Mouse (Mus musculus): ENCODE data around the gene Clcf1. TPM values are rescaled to one million over a fixed set of nuclear protein-coding genes. Genes with fewer than 3 reads are reported as not detected.

The Clcf1 gene
- polyA plus RNA-seq (2014; fragmentation: Illumina TruSeq; extraction: RNeasy Lipid Tissue Mini Kit (QIAGEN cat#74804); ENCODE audit: low read depth, low replicate concordance) = 0.20 TPM

DNA sequence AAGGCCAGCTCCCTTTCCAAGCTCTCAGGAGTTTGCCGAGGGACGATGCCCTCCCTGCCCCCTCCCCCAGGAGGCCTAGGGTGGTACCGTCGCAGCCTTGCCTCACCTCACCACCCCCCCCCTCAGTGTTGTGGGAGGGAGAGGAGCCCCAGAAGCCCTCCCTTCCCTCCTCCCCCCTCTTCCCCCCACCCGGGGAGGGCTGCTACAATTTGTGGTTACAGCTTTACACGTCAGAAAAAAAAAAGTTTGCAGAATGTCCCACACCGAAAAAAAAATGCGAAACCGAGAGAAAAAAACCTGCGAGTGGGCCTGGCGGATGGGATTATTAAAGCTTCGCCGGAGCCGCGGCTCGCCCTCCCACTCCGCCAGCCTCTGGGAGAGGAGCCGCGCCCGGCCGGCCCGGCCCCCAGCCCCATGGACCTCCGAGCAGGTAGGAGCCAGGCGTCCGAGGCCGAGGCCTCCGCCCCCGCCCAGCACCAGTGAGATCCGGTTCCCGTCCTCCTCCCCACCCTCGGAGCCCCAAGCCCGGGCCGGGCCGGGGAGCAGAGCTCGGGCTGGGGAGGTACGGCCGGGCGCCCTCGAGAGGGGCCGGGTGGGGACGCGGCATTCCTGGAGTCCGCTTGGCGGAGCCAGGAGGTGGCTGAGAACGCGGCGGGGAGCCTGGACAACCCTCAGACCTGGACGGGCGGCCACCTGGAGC lies at the start of gene Clcf1, which contains the start of gene AC109138.7:
Clcf1 (plus strand) TSS at position 168 of the 700 bp plus-strand sequence.
AC109138.7 (plus strand) TSS at position 287 of the 700 bp plus-strand sequence.

DNA sequence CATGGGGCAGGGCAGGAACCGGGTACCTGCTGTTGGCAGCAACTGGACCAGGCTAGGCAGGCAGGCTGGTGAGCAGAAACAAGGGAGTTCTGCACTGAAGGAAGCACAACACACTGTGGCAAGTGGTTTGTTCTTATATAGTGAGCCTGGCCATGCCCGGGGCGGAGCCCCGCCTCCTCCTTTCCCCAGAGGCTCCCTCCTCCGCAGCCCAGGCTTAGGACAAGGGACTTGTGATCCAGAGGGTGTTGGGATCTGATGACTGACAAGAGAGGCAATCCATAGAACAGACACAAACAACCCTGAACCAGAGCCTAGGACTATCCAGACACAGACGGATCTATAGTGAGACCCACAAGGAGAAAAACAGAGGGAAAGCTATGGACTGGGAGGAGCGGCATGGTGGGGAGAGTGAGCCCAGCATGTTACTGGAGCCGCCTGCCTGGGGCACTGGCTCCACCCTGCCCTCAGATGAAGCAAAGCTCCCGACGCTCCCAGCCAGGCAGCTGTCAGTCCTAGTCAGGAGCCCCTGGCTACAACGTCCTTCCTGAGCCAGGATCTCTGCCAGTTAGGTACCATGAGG lies 38.6 kb upstream of the Clcf1 start, which contains the start of gene Carns1:
Carns1 (minus strand) TSS at position 112 of the 580 bp plus-strand sequence.

GRCm38 (mm10) chr19:4190831-4191334 lies 23.2 kb upstream of the Clcf1 start, which contains the start of gene Tbc1d10c:
Gene Tbc1d10c (minus strand): TSS chr19:4191284.

GRCm38 (mm10) chr19:4191528-4192250 lies 22.3 kb upstream of the Clcf1 start, which contains the start of gene Ppp1ca:
Gene Ppp1ca (plus strand): TSS chr19:4192065.

DNA sequence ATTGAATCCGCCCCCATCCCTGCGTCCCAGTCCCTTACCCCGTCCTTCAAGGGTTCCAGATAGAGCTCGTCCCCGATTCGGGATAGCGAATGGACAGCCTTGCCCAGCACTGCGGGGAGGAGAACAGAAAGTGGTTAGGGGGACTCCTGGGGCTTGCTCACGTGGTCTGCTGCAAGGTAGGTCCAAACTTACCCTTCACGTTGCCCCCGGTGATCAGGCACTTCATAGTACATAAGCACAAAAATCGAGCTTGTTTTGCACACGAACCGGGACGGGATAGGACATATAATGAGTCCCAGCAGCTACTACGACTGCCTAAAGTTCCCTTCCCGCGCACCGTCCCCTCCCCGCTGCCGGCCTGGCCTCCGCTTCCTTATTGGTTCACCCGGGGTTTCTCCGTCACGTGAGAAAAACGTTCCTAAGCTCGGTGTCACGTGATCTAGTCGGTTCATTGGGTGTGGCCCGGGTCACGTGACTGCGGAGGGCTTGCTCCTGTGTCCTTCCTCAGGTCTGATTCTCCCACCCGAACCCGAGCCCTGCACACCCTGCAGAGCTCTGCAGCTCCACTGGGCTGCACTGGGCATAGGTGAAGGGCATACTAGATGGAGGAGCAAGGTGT lies 12.6 kb upstream of the Clcf1 start, which contains the start of gene Rad9a:
Rad9a (minus strand) TSS at position 372 of the 619 bp plus-strand sequence.

GRCm38 (mm10) chr19:4231253-4232185 lies 17.5 kb downstream of the Clcf1 start, which contains the start of gene Pold4:
Gene Pold4 (plus strand): TSS chr19:4231899.

DNA sequence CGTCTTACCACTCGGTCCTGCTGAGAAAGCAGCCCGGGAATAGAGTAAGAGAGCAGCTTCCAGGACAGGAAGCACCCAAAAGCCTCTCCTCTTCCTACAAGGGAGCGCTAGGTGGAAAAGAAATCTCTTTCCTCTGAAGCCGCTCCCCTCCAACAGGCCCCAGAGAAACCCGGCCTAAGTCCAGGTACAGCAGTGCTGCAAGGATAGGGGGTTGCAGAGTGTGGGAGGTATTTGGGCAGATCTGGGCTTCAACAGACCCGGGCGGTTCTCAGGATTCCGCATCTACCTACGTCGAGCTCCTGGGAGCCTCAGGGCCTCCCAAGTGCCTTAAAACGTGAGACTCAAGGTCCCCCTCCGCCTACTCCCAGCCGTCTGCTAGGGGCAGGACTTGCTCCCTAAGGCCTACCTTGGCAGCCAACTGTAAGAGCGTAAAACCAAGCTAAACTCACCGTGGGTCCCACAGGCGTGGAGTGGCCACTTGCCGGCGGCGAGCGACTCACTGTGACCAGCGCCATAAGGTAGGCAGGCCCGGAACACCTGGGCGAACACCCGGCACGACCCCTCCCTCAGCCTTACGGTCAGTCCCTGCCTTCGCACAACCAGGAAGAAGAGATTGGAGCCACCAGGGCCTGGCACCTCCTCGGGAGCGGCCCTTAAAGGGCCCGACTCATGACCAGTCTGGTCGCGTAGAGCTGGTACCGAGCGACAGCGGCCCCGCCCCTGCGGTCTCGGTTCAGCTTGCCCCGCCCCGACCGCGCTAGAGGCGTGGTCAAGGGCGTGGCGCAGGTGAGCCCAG lies 54.7 kb downstream of the Clcf1 start, which contains the start of gene Ssh3:
Ssh3 (minus strand) TSS at position 615 of the 796 bp plus-strand sequence.

Other genes with a start within 250 kb of the Clcf1 start
- 2.5 TPM for gene Aldh3b2, start 241.9 kb upstream of the Clcf1 start, polyA plus RNA-seq (2014; fragmentation: Illumina TruSeq; extraction: RNeasy Lipid Tissue Mini Kit (QIAGEN cat#74804); ENCODE audit: low read depth, low replicate concordance)
- 0.48 TPM for gene Acy3, start 227.7 kb upstream of the Clcf1 start, polyA plus RNA-seq (2014; fragmentation: Illumina TruSeq; extraction: RNeasy Lipid Tissue Mini Kit (QIAGEN cat#74804); ENCODE audit: low read depth, low replicate concordance)
- gene Tbx10, start 221.5 kb upstream of the Clcf1 start, polyA plus RNA-seq (2014; fragmentation: Illumina TruSeq; extraction: RNeasy Lipid Tissue Mini Kit (QIAGEN cat#74804); ENCODE audit: low read depth, low replicate concordance) = not detected
- gene Nudt8, start 213.7 kb upstream of the Clcf1 start, polyA plus RNA-seq (2014; fragmentation: Illumina TruSeq; extraction: RNeasy Lipid Tissue Mini Kit (QIAGEN cat#74804); ENCODE audit: low read depth, low replicate concordance) = not detected
- not detected for gene Gm49405, start 213.6 kb upstream of the Clcf1 start, polyA plus RNA-seq (2014; fragmentation: Illumina TruSeq; extraction: RNeasy Lipid Tissue Mini Kit (QIAGEN cat#74804); ENCODE audit: low read depth, low replicate concordance)
- not detected for gene Doc2g, start 210.9 kb upstream of the Clcf1 start, polyA plus RNA-seq (2014; fragmentation: Illumina TruSeq; extraction: RNeasy Lipid Tissue Mini Kit (QIAGEN cat#74804); ENCODE audit: low read depth, low replicate concordance)
- gene Ndufv1, start 201.4 kb upstream of the Clcf1 start, polyA plus RNA-seq (2014; fragmentation: Illumina TruSeq; extraction: RNeasy Lipid Tissue Mini Kit (QIAGEN cat#74804); ENCODE audit: low read depth, low replicate concordance) = 5.9 TPM
- 5.3 TPM for gene Gstp1, start 176.3 kb upstream of the Clcf1 start, polyA plus RNA-seq (2014; fragmentation: Illumina TruSeq; extraction: RNeasy Lipid Tissue Mini Kit (QIAGEN cat#74804); ENCODE audit: low read depth, low replicate concordance)
- gene Gstp2, start 168.2 kb upstream of the Clcf1 start, polyA plus RNA-seq (2014; fragmentation: Illumina TruSeq; extraction: RNeasy Lipid Tissue Mini Kit (QIAGEN cat#74804); ENCODE audit: low read depth, low replicate concordance) = not detected
- gene Gstp3, start 154.7 kb upstream of the Clcf1 start, polyA plus RNA-seq (2014; fragmentation: Illumina TruSeq; extraction: RNeasy Lipid Tissue Mini Kit (QIAGEN cat#74804); ENCODE audit: low read depth, low replicate concordance) = not detected
- not detected for gene Cabp2, start 132.7 kb upstream of the Clcf1 start, polyA plus RNA-seq (2014; fragmentation: Illumina TruSeq; extraction: RNeasy Lipid Tissue Mini Kit (QIAGEN cat#74804); ENCODE audit: low read depth, low replicate concordance)
- gene Cdk2ap2, start 117.1 kb upstream of the Clcf1 start, polyA plus RNA-seq (2014; fragmentation: Illumina TruSeq; extraction: RNeasy Lipid Tissue Mini Kit (QIAGEN cat#74804); ENCODE audit: low read depth, low replicate concordance) = 1.1 TPM
- 0.81 TPM for gene Pitpnm1, start 114.2 kb upstream of the Clcf1 start, polyA plus RNA-seq (2014; fragmentation: Illumina TruSeq; extraction: RNeasy Lipid Tissue Mini Kit (QIAGEN cat#74804); ENCODE audit: low read depth, low replicate concordance)
- gene Aip, start 88.4 kb upstream of the Clcf1 start, polyA plus RNA-seq (2014; fragmentation: Illumina TruSeq; extraction: RNeasy Lipid Tissue Mini Kit (QIAGEN cat#74804); ENCODE audit: low read depth, low replicate concordance) = 0.62 TPM
- gene Gpr152, start 74.5 kb upstream of the Clcf1 start, polyA plus RNA-seq (2014; fragmentation: Illumina TruSeq; extraction: RNeasy Lipid Tissue Mini Kit (QIAGEN cat#74804); ENCODE audit: low read depth, low replicate concordance) = not detected
- gene Cabp4, start 70.2 kb upstream of the Clcf1 start, polyA plus RNA-seq (2014; fragmentation: Illumina TruSeq; extraction: RNeasy Lipid Tissue Mini Kit (QIAGEN cat#74804); ENCODE audit: low read depth, low replicate concordance) = 0.14 TPM
- 16.9 TPM for gene Coro1b, start 65.6 kb upstream of the Clcf1 start, polyA plus RNA-seq (2014; fragmentation: Illumina TruSeq; extraction: RNeasy Lipid Tissue Mini Kit (QIAGEN cat#74804); ENCODE audit: low read depth, low replicate concordance)
- 1.9 TPM for gene Ptprcap, start 60.6 kb upstream of the Clcf1 start, polyA plus RNA-seq (2014; fragmentation: Illumina TruSeq; extraction: RNeasy Lipid Tissue Mini Kit (QIAGEN cat#74804); ENCODE audit: low read depth, low replicate concordance)
- 0.71 TPM for gene Rps6kb2, start 50.9 kb upstream of the Clcf1 start, polyA plus RNA-seq (2014; fragmentation: Illumina TruSeq; extraction: RNeasy Lipid Tissue Mini Kit (QIAGEN cat#74804); ENCODE audit: low read depth, low replicate concordance)
- 0.43 TPM for gene Carns1, start 38.8 kb upstream of the Clcf1 start, polyA plus RNA-seq (2014; fragmentation: Illumina TruSeq; extraction: RNeasy Lipid Tissue Mini Kit (QIAGEN cat#74804); ENCODE audit: low read depth, low replicate concordance)
- gene Tbc1d10c, start 23.0 kb upstream of the Clcf1 start, polyA plus RNA-seq (2014; fragmentation: Illumina TruSeq; extraction: RNeasy Lipid Tissue Mini Kit (QIAGEN cat#74804); ENCODE audit: low read depth, low replicate concordance) = not detected
- 15.9 TPM for gene Ppp1ca, start 22.2 kb upstream of the Clcf1 start, polyA plus RNA-seq (2014; fragmentation: Illumina TruSeq; extraction: RNeasy Lipid Tissue Mini Kit (QIAGEN cat#74804); ENCODE audit: low read depth, low replicate concordance)
- 1.2 TPM for gene Rad9a, start 12.6 kb upstream of the Clcf1 start, polyA plus RNA-seq (2014; fragmentation: Illumina TruSeq; extraction: RNeasy Lipid Tissue Mini Kit (QIAGEN cat#74804); ENCODE audit: low read depth, low replicate concordance)
- gene AC109138.7, start 119 bp downstream of the Clcf1 start, polyA plus RNA-seq (2014; fragmentation: Illumina TruSeq; extraction: RNeasy Lipid Tissue Mini Kit (QIAGEN cat#74804); ENCODE audit: low read depth, low replicate concordance) = not detected
- not detected for gene Pold4, start 17.7 kb downstream of the Clcf1 start, polyA plus RNA-seq (2014; fragmentation: Illumina TruSeq; extraction: RNeasy Lipid Tissue Mini Kit (QIAGEN cat#74804); ENCODE audit: low read depth, low replicate concordance)
- 0.39 TPM for gene Ssh3, start 54.9 kb downstream of the Clcf1 start, polyA plus RNA-seq (2014; fragmentation: Illumina TruSeq; extraction: RNeasy Lipid Tissue Mini Kit (QIAGEN cat#74804); ENCODE audit: low read depth, low replicate concordance)
- not detected for gene Ankrd13d, start 68.9 kb downstream of the Clcf1 start, polyA plus RNA-seq (2014; fragmentation: Illumina TruSeq; extraction: RNeasy Lipid Tissue Mini Kit (QIAGEN cat#74804); ENCODE audit: low read depth, low replicate concordance)
- gene Grk2, start 92.0 kb downstream of the Clcf1 start, polyA plus RNA-seq (2014; fragmentation: Illumina TruSeq; extraction: RNeasy Lipid Tissue Mini Kit (QIAGEN cat#74804); ENCODE audit: low read depth, low replicate concordance) = 3.2 TPM
- 49.2 TPM for gene Kdm2a, start 184.0 kb downstream of the Clcf1 start, polyA plus RNA-seq (2014; fragmentation: Illumina TruSeq; extraction: RNeasy Lipid Tissue Mini Kit (QIAGEN cat#74804); ENCODE audit: low read depth, low replicate concordance)
- 0.31 TPM for gene Rhod, start 225.2 kb downstream of the Clcf1 start, polyA plus RNA-seq (2014; fragmentation: Illumina TruSeq; extraction: RNeasy Lipid Tissue Mini Kit (QIAGEN cat#74804); ENCODE audit: low read depth, low replicate concordance)